ENCODE assay signal across 8 mouse cellular contexts in the genomic region with DNA sequence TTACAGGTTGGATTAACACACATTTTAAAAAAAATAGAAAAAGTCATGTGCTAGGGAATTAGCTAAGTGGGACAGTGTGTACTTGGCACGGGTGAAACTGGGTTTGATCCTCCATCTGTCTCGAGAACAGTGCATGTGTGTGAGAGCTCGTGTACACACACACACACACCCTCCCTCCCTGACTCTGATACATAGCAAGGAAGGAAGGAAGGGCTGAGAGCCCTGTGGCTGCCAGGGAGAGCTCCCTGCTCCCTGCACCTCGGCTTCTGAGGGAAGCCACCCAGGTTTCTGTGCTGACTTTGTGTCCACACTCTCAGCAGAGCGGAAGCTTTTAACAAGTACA.
DNase-seq lines count a peak whose midpoint lies in the region; ATAC-seq and TF ChIP-seq lines count a peak whose summit lies in the region.

No protein-coding gene starts in this region.

- no peaks in the 10 kb centered on the region for H3K36me3 ChIP-seq in limb, embryonic 14.5 days (ENCODE audit: control insufficient read depth, insufficient read depth, low read length)
- H3K36me3 ChIP-seq in midbrain, embryonic 16.5 days (ENCODE audit: control insufficient read depth, insufficient read depth, low read length) = no peaks in the 10 kb centered on the region

- 0 out of 2 replicates have a peak overlapping the region, but pooled peaks have one; percentile 49 for H3K27ac ChIP-seq in cortical plate, adult 2 months (ENCODE audit: insufficient read depth, low read length)
- peak overlapping the region; percentile 68 for H3K27ac ChIP-seq in limb, embryonic 14.5 days (replicated peaks; ENCODE audit: low read depth, low read length)
- H3K27ac ChIP-seq in midbrain, embryonic 16.5 days (ENCODE audit: low read length) = no peak overlapping the region

- no peak for TF ChIP-seq CTCF in cortical plate, adult 2 months (IDR thresholded peaks at IDR 0.05; ENCODE audit: extremely low read depth, insufficient read depth, low read length)

- no peaks in the 10 kb centered on the region for H3K27me3 ChIP-seq in limb, embryonic 14.5 days (ENCODE audit: control insufficient read depth, insufficient read depth, low read length)
- no peaks in the 10 kb centered on the region for H3K27me3 ChIP-seq in midbrain, embryonic 16.5 days (ENCODE audit: control insufficient read depth, insufficient read depth, low read depth, low read length)

- peak overlapping the region; percentile 44 for H3K4me2 ChIP-seq in limb, embryonic 14.5 days (replicated peaks; ENCODE audit: low read depth, low read length, severe bottlenecking)
- peak overlapping the region; percentile 59 for H3K4me2 ChIP-seq in midbrain, embryonic 16.5 days (ENCODE audit: low read length)

- intact Hi-C loops in heart, postnatal 10 days (cut with DNase I) = loop anchor here (2.0 kb wide), 1 partner anchor 202 kb away; no protein-coding TSS in a partner anchor

- peak; percentile 74 for DNase-seq in layer of hippocampus, adult 9-11 months
- DNase-seq in layer of hippocampus, postnatal 10 days (ENCODE audit: low spot score in 2 of 2) = no peak
- peak; percentile 37 to 50 for DNase-seq in heart, postnatal 10 days
- DNase-seq in limb, embryonic 14.5 days (ENCODE audit: low spot score) = no peak
- no peak for DNase-seq in thymus, adult 18-20 months
- no peak for DNase-seq in adrenal gland, postnatal 14 days

- ATAC-seq in limb, embryonic 14.5 days (ENCODE audit: low FRiP score, low read depth) = peak; percentile 16; the same call in 1 of the 2 replicates
- peak; percentile 59 for ATAC-seq in midbrain, embryonic 16.5 days

- peak overlapping the region; percentile 36; the same call in 1 of the 2 replicates for H3K9ac ChIP-seq in limb, embryonic 14.5 days (ENCODE audit: low read depth, low read length, severe bottlenecking)
- H3K9ac ChIP-seq in midbrain, embryonic 16.5 days (ENCODE audit: low read depth, low read length) = no peak overlapping the region

- TF ChIP-seq POLR2A in cortical plate, adult 2 months (IDR thresholded peaks at IDR 0.05; ENCODE audit: extremely low read depth, insufficient read depth, low read length) = no peak
- no peak for TF ChIP-seq POLR2A in limb, embryonic 14.5 days (IDR thresholded peaks at IDR 0.05; ENCODE audit: borderline replicate concordance, extremely low read depth, insufficient read depth, insufficient read length)

- 4% methylated on average over 5 of the region's 5 CpGs for WGBS in limb, embryonic 14.5 days
- 13% methylated on average over 5 of the region's 5 CpGs for WGBS in midbrain, embryonic 16.5 days

- H3K4me1 ChIP-seq in cortical plate, adult 2 months (ENCODE audit: control insufficient read depth, insufficient read depth, low read length) = peaks cover 11% of the 10 kb centered on the region
- H3K4me1 ChIP-seq in limb, embryonic 14.5 days (ENCODE audit: control insufficient read depth, insufficient read depth, low read length) = peaks cover 34% of the 10 kb centered on the region
- peaks cover 35% of the 10 kb centered on the region for H3K4me1 ChIP-seq in midbrain, embryonic 16.5 days (ENCODE audit: control insufficient read depth, insufficient read depth, low read length)

- no peak overlapping the region for H3K4me3 ChIP-seq in cortical plate, adult 2 months (ENCODE audit: insufficient read depth, low read length)
- H3K4me3 ChIP-seq in limb, embryonic 14.5 days (replicated peaks; ENCODE audit: low read length) = peak overlapping the region; percentile 12; the same call in 1 of the 2 replicates
- H3K4me3 ChIP-seq in midbrain, embryonic 16.5 days (ENCODE audit: low read depth, low read length) = no peak overlapping the region

- no peaks in the 10 kb centered on the region for H3K9me3 ChIP-seq in limb, embryonic 14.5 days (ENCODE audit: control insufficient read depth, low read length)
- H3K9me3 ChIP-seq in midbrain, embryonic 16.5 days (replicated peaks; ENCODE audit: control insufficient read depth, low read length, poor library complexity, severe bottlenecking) = no peaks in the 10 kb centered on the region

Comparison
In these comparisons a context has a peak if more than half of its experiments do, and no peak if none do; other contexts are left out.
1. DNase-seq: peak in layer of hippocampus, adult 9-11 months (single experiment) and heart, postnatal 10 days (2 of 2); none in layer of hippocampus, postnatal 10 days (0 of 2), limb, embryonic 14.5 days (single experiment), thymus, adult 18-20 months (0 of 2) and adrenal gland, postnatal 14 days (single experiment).